Mouse (Mus musculus) liver, embryonic 14.5 days (tissue): ENCODE measurements at regions not wholly inside any gene's neighbourhood (a gene's known extent, or its start where the extent isn't known, plus 50 kb on each side); places are given as distances from the start of the nearest gene placed in this dataset.

Source experiments
- CTCF ChIP-seq: IDR thresholded peaks from 2 replicates; pipeline ENCODE4 v1.5.1; 2016; ENCODE audit warnings: antibody characterized with exemption, low read depth, control low read depth
- EP300 ChIP-seq: IDR thresholded peaks from 2 replicates; pipeline ENCODE4 v1.6.1; 2016; ENCODE audit warnings: antibody characterized with exemption, low read depth

- TF ChIP-seq CTCF, result no peak
- no peak for TF ChIP-seq EP300
Observed at GRCm38 (mm10) chr12:113277741-113278140, 92.0 kb downstream of the Tmem121 start.
